Comparison of ENCODE assay signal across 18 mouse cellular contexts in the genomic region with DNA sequence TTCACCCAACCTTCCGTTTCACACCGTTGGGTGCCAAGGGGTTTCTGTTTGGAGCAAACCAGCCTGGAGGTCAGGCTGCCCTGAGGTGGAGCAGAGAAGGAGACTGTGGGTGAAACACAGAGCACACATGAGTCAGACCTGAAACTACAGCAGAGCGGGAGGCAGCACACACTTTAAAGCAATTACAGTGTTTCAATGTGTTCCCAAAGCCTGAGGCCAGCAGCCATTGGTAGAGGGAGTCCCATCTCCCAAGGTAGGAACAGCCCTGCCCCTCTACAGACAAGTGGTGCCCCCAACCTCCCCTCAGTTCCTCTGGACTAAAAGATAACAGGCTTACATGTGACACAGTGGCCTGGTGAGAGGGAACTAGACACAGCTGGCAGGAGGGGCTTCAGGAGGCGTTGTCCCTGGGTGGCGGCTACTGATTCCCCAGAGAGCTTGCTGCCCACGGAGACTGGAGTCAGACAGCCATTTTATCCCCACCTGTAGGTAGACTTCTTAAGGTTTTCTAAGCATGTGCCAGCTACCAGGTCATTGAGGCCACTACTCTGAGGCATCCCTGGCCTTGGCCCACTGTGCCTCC. TPM values are rescaled to one million over a fixed set of nuclear protein-coding genes. Genes with fewer than 3 reads are reported as not detected.
A peak's percentile ranks its signal among the peaks of the same experiment; 100 is the strongest.
DNase-seq lines count a peak whose midpoint lies in the region; ATAC-seq and TF ChIP-seq lines count a peak whose summit lies in the region.
"Had no signal": no experiment of that assay in that cellular context is flagged by ENCODE, and none has a peak within 500 bp of the region (broad histone marks: within the 10 kb centered on the region; RNA-seq: fewer than 3 reads in every experiment).

No protein-coding gene starts in this region.

- TF ChIP-seq RAD21 in MEL (IDR thresholded peaks at IDR 0.05; ENCODE audit: low read depth, low read length) = no peak

- no peak for TF ChIP-seq CTCF in forebrain, postnatal 0 days (IDR thresholded peaks at IDR 0.05; ENCODE audit: low read depth)
- no peak for TF ChIP-seq CTCF in MEL (IDR thresholded peaks at IDR 0.05 in 2 of 3, conservative IDR thresholded peaks at IDR 0.05 in 1 of 3; ENCODE audit: control insufficient read depth in 1 of 3, insufficient read depth in 1 of 3, low read depth in 2 of 3, low read length in 3 of 3, poor library complexity in 1 of 3, severe bottlenecking in 1 of 3)

- ATAC-seq in forebrain, embryonic 16.5 days = no peak
- no peak for ATAC-seq in forebrain, postnatal 0 days
- peak; percentile 56 for ATAC-seq in megakaryocyte progenitor cell, adult 5-6 weeks (replicated peaks; ENCODE audit: poor library complexity)
- ATAC-seq: midbrain, embryonic 15.5 days had no signal

- no peaks in the 10 kb centered on the region for H3K9me3 ChIP-seq in forebrain, embryonic 16.5 days (ENCODE audit: control insufficient read depth, low read length)
- no peaks in the 10 kb centered on the region for H3K9me3 ChIP-seq in forebrain, postnatal 0 days (ENCODE audit: low read length)
- no peaks in the 10 kb centered on the region for H3K9me3 ChIP-seq in MEL (replicated peaks; ENCODE audit: insufficient read depth, low read length)
- H3K9me3 ChIP-seq in limb, embryonic 10.5 days (replicated peaks) = no peaks in the 10 kb centered on the region
- H3K9me3 ChIP-seq: hindbrain, embryonic 15.5 days; midbrain, embryonic 15.5 days; neural tube, embryonic 13.5 days had no signal

- peaks cover 17% of the 10 kb centered on the region for H3K4me1 ChIP-seq in forebrain, embryonic 16.5 days (replicated peaks; ENCODE audit: control insufficient read depth, insufficient read depth, low read length)
- peaks cover 8% of the 10 kb centered on the region; the same call in 1 of the 2 replicates for H3K4me1 ChIP-seq in forebrain, postnatal 0 days (ENCODE audit: insufficient read depth)
- peaks cover 22 to 38% of the 10 kb centered on the region in 2 experiments for H3K4me1 ChIP-seq in MEL (ENCODE audit: control insufficient read depth in 1 of 2, insufficient read depth in 2 of 2, low read length in 2 of 2)
- H3K4me1 ChIP-seq in limb, embryonic 10.5 days = peaks cover 51% of the 10 kb centered on the region

- WGBS in forebrain, embryonic 16.5 days = 82% methylated on average over 6 of the region's 6 CpGs
- 80% methylated on average over 6 of the region's 6 CpGs for WGBS in forebrain, postnatal 0 days
- WGBS in limb, embryonic 10.5 days = 81% methylated on average over 6 of the region's 6 CpGs

- peak in 1 of 2 experiments; percentile 74; a peak in 2 of 4 replicates for TF ChIP-seq EP300 in MEL (IDR thresholded peaks at IDR 0.05; ENCODE audit: low read depth in 1 of 2, low read length in 2 of 2)

- peak overlapping the region; percentile 47 for H3K27ac ChIP-seq in forebrain, embryonic 16.5 days (ENCODE audit: low read length)
- H3K27ac ChIP-seq in forebrain, postnatal 0 days (ENCODE audit: low read depth, low read length) = no peak overlapping the region
- peak overlapping the region; percentile 88 for H3K27ac ChIP-seq in MEL (ENCODE audit: control insufficient read depth, low read depth, low read length)
- H3K27ac ChIP-seq in limb, embryonic 10.5 days = peak overlapping the region; percentile 26; the same call in 1 of the 2 replicates
- H3K27ac ChIP-seq: heart, embryonic 13.5 days; hindbrain, embryonic 15.5 days; limb, embryonic 12.5 days; midbrain, embryonic 15.5 days; neural tube, embryonic 13.5 days had no signal

- no peaks in the 10 kb centered on the region for H3K36me3 ChIP-seq in forebrain, embryonic 16.5 days (ENCODE audit: control insufficient read depth, insufficient read depth)
- H3K36me3 ChIP-seq in forebrain, postnatal 0 days (ENCODE audit: insufficient read depth) = no peaks in the 10 kb centered on the region
- peaks cover 0 to 27% of the 10 kb centered on the region in 2 experiments; a peak in 2 of 4 replicates for H3K36me3 ChIP-seq in MEL (ENCODE audit: control insufficient read depth in 1 of 2, insufficient read depth in 2 of 2, low read length in 2 of 2)
- no peaks in the 10 kb centered on the region for H3K36me3 ChIP-seq in limb, embryonic 10.5 days
- H3K36me3 ChIP-seq: hindbrain, embryonic 15.5 days; limb, embryonic 12.5 days; midbrain, embryonic 15.5 days; neural tube, embryonic 13.5 days had no signal

- H3K9ac ChIP-seq in forebrain, embryonic 16.5 days (replicated peaks; ENCODE audit: low read depth, low read length) = no peak overlapping the region
- no peak overlapping the region for H3K9ac ChIP-seq in forebrain, postnatal 0 days
- H3K9ac ChIP-seq in MEL (ENCODE audit: control insufficient read depth, low read depth, low read length, poor library complexity, severe bottlenecking) = peak overlapping the region; percentile 64
- H3K9ac ChIP-seq: heart, embryonic 13.5 days; hindbrain, embryonic 15.5 days; limb, embryonic 12.5 days; midbrain, embryonic 15.5 days had no signal

- no peak overlapping the region for H3K4me2 ChIP-seq in forebrain, embryonic 16.5 days (ENCODE audit: low read length)
- no peak overlapping the region for H3K4me2 ChIP-seq in forebrain, postnatal 0 days (ENCODE audit: low read depth)
- H3K4me2 ChIP-seq: heart, embryonic 13.5 days; hindbrain, embryonic 15.5 days; limb, embryonic 12.5 days; midbrain, embryonic 15.5 days; neural tube, embryonic 13.5 days had no signal

- H3K4me3 ChIP-seq in forebrain, embryonic 16.5 days (replicated peaks; ENCODE audit: low read length) = no peak overlapping the region
- H3K4me3 ChIP-seq in forebrain, postnatal 0 days (ENCODE audit: low read depth, low read length) = no peak overlapping the region
- H3K4me3 ChIP-seq in MEL (ENCODE audit: control insufficient read depth in 1 of 2, insufficient read depth in 1 of 2, low read depth in 2 of 2, low read length in 2 of 2) = peak overlapping the region; percentile 34 to 40
- H3K4me3 ChIP-seq in limb, embryonic 10.5 days = no peak overlapping the region
- H3K4me3 ChIP-seq: heart, embryonic 13.5 days; hindbrain, embryonic 15.5 days; limb, embryonic 12.5 days; midbrain, embryonic 15.5 days; neural tube, embryonic 13.5 days had no signal

- no peak for TF ChIP-seq POLR2A in MEL (IDR thresholded peaks at IDR 0.05; ENCODE audit: control insufficient read depth in 1 of 2, insufficient read depth in 1 of 2, low read depth in 1 of 2, low read length in 2 of 2, poor library complexity in 1 of 2)

- H3K79me2 ChIP-seq in MEL (ENCODE audit: control insufficient read depth, insufficient read depth, low read length, poor library complexity) = no peaks in the 10 kb centered on the region

- DNase-seq in forebrain, postnatal 0 days = no peak
- peak; percentile 82 for DNase-seq in MEL (ENCODE audit: low read depth, low spot score)
- DNase-seq in limb, embryonic 10.5 days (ENCODE audit: low spot score) = no peak
- no peak for DNase-seq in kidney, postnatal 25 days
- no peak for DNase-seq in thymus, postnatal 10 days (ENCODE audit: low spot score in 2 of 2)
- no peak for DNase-seq in heart, adult 8-10 months (ENCODE audit: low spot score)
- DNase-seq: B cell, adult 2 months; kidney, adult 9 months; lung, postnatal 10 days; retina, postnatal 1 day; thymus, adult 2 months had no signal

- no peaks in the 10 kb centered on the region for H3K27me3 ChIP-seq in forebrain, embryonic 16.5 days (replicated peaks; ENCODE audit: control insufficient read depth, insufficient read depth, low read length)
- H3K27me3 ChIP-seq in forebrain, postnatal 0 days (ENCODE audit: insufficient read depth, low read length) = no peaks in the 10 kb centered on the region
- no peaks in the 10 kb centered on the region for H3K27me3 ChIP-seq in MEL (ENCODE audit: control insufficient read depth in 1 of 2, insufficient read depth in 2 of 2, low read length in 2 of 2)
- no peaks in the 10 kb centered on the region for H3K27me3 ChIP-seq in limb, embryonic 10.5 days (ENCODE audit: low read depth, poor library complexity, severe bottlenecking)
- H3K27me3 ChIP-seq: heart, embryonic 13.5 days; hindbrain, embryonic 15.5 days; limb, embryonic 12.5 days; midbrain, embryonic 15.5 days; neural tube, embryonic 13.5 days had no signal

RNA-seq across cellular contexts. Expression of a gene that starts 31.1 kb away (rescaled TPM):
- 6.0 and 10.7 TPM in 2 replicates for polyA plus RNA-seq in forebrain, embryonic 16.5 days (2015; fragmentation: Nextera tagmentation; extraction: Ambion mirVana)
- 6.0 and 7.4 TPM in 2 replicates for total RNA-seq in forebrain, postnatal 0 days (2014; rRNA removed)
- polyA plus RNA-seq in forebrain, postnatal 0 days (2015; fragmentation: Nextera tagmentation; extraction: Ambion mirVana) = 8.2 and 9.7 TPM in 2 replicates
- 3.0 and 4.4 TPM in 2 replicates for total RNA-seq in MEL (2012; rRNA removed)
- 1 to 10 TPM in 1 of 2 experiments, not detected in 1; 4.1 TPM for polyA plus RNA-seq in MEL (2012; ENCODE audit: insufficient read depth in 1 of 2, insufficient read length in 2 of 2, low read depth in 1 of 2, low replicate concordance in 2 of 2, missing spikeins in 1 of 2)
- 3.5 and 6.5 TPM in 2 replicates for polyA plus RNA-seq in limb, embryonic 10.5 days (2016; fragmentation: Nextera tagmentation; extraction: Ambion mirVana)
- 0.47 and 0.81 TPM in 2 replicates for total RNA-seq in megakaryocyte progenitor cell, adult 5-6 weeks (2015)
- total RNA-seq in megakaryocyte progenitor cell, adult 5-6 weeks (2017) = 1.7 and 3.6 TPM in 2 replicates
- total RNA-seq in heart, adult 8-10 months (2022) = 1 to 10 TPM in 3 of 4 experiments, under 1 TPM in 1; 0.60 to 4.4 (median 1.8) TPM

RNA-seq across cellular contexts. Expression of a gene that starts 31.3 kb away (rescaled TPM):
- polyA plus RNA-seq in forebrain, embryonic 16.5 days (2015; fragmentation: Nextera tagmentation; extraction: Ambion mirVana) = 125 and 133 TPM in 2 replicates
- 92.4 and 116 TPM in 2 replicates for total RNA-seq in forebrain, postnatal 0 days (2014; rRNA removed)
- polyA plus RNA-seq in forebrain, postnatal 0 days (2015; fragmentation: Nextera tagmentation; extraction: Ambion mirVana) = 136 and 140 TPM in 2 replicates
- total RNA-seq in MEL (2012; rRNA removed) = 119 and 140 TPM in 2 replicates
- polyA plus RNA-seq in MEL (2012; ENCODE audit: insufficient read depth in 1 of 2, insufficient read length in 2 of 2, low read depth in 1 of 2, low replicate concordance in 2 of 2, missing spikeins in 1 of 2) = 100 to 1,000 TPM; 114 to 379 TPM
- polyA plus RNA-seq in limb, embryonic 10.5 days (2016; fragmentation: Nextera tagmentation; extraction: Ambion mirVana) = 133 and 142 TPM in 2 replicates
- 123 and 145 TPM in 2 replicates for total RNA-seq in megakaryocyte progenitor cell, adult 5-6 weeks (2015)
- total RNA-seq in megakaryocyte progenitor cell, adult 5-6 weeks (2017) = 118 and 126 TPM in 2 replicates
- 10 to 100 TPM; 64.2 to 73.4 (median 68.4) TPM for total RNA-seq in heart, adult 8-10 months (2022)

RNA-seq across cellular contexts. Expression of a gene that starts 50.7 kb away (rescaled TPM):
- 19.5 and 22.1 TPM in 2 replicates for polyA plus RNA-seq in forebrain, embryonic 16.5 days (2015; fragmentation: Nextera tagmentation; extraction: Ambion mirVana)
- total RNA-seq in forebrain, postnatal 0 days (2014; rRNA removed) = 16.9 and 18.5 TPM in 2 replicates
- polyA plus RNA-seq in forebrain, postnatal 0 days (2015; fragmentation: Nextera tagmentation; extraction: Ambion mirVana) = 14.0 and 14.1 TPM in 2 replicates
- 15.8 and 15.9 TPM in 2 replicates for total RNA-seq in MEL (2012; rRNA removed)
- polyA plus RNA-seq in MEL (2012; ENCODE audit: insufficient read depth in 1 of 2, insufficient read length in 2 of 2, low read depth in 1 of 2, low replicate concordance in 2 of 2, missing spikeins in 1 of 2) = 10 to 100 TPM in 1 of 2 experiments, not detected in 1; 21.8 TPM
- polyA plus RNA-seq in limb, embryonic 10.5 days (2016; fragmentation: Nextera tagmentation; extraction: Ambion mirVana) = 23.8 and 26.0 TPM in 2 replicates
- 5.5 and 6.0 TPM in 2 replicates for total RNA-seq in megakaryocyte progenitor cell, adult 5-6 weeks (2015)
- total RNA-seq in megakaryocyte progenitor cell, adult 5-6 weeks (2017) = 13.8 and 18.8 TPM in 2 replicates
- total RNA-seq in heart, adult 8-10 months (2022) = 10 to 100 TPM; 18.5 to 26.0 (median 22.6) TPM

Comparison
In these comparisons a context has a peak if more than half of its experiments do, and no peak if none do; other contexts are left out.
1. H3K4me3 ChIP-seq: peak in MEL (2 of 2); none in forebrain, embryonic 16.5 days (single experiment), forebrain, postnatal 0 days (single experiment) and limb, embryonic 10.5 days (single experiment).